Mouse (Mus musculus) limb, embryonic 14.5 days (tissue): ENCODE data around the gene Fam172a. TPM values are rescaled to one million over a fixed set of nuclear protein-coding genes. Genes with fewer than 3 reads are reported as not detected.

Experiments used
- ATAC-seq: fragments of 200-750 bp; cut with Nextera tagmentation; 2 replicates; pipeline ENCODE4 v1.8.0; 2017; ENCODE audit warnings: low read depth, moderate number of reproducible peaks, moderate TSS enrichment; ENCODE audit not compliant: low FRiP score
- DNase-seq: peaks from one replicate; pipeline ENCODE4 v3.0.0-alpha.2; 2015; ENCODE audit warnings: low spot score
- H3K27ac ChIP-seq: fragments of 300-500 bp; sonication (generic); replicated peaks from 2 replicates; pipeline ENCODE4 v1.5.1; 2014; ENCODE audit warnings: low read depth, mild to moderate bottlenecking, low read length, moderate library complexity, mixed read lengths
- H3K27me3 ChIP-seq: fragments of 300-500 bp; sonication (generic); 2 replicates; pipeline ENCODE4 v1.6.1; 2014; ENCODE audit warnings: low read length, mixed read lengths; ENCODE audit not compliant: control insufficient read depth, insufficient read depth
- H3K36me3 ChIP-seq: fragments of 300-500 bp; sonication (generic); 2 replicates; pipeline ENCODE4 v1.6.1; 2014; ENCODE audit warnings: mild to moderate bottlenecking, low read length, moderate library complexity, mixed read lengths; ENCODE audit not compliant: control insufficient read depth, insufficient read depth
- H3K4me1 ChIP-seq: fragments of 300-500 bp; sonication (generic); 2 replicates; pipeline ENCODE4 v1.6.1; 2014; ENCODE audit warnings: antibody characterized with exemption, low read length, mixed read lengths; ENCODE audit not compliant: control insufficient read depth, insufficient read depth
- H3K4me2 ChIP-seq: fragments of 300-500 bp; sonication (generic); replicated peaks from 2 replicates; pipeline ENCODE4 v1.6.1; 2014; ENCODE audit warnings: low read depth, mild to moderate bottlenecking, low read length, moderate library complexity; ENCODE audit not compliant: severe bottlenecking
- H3K4me3 ChIP-seq: fragments of 300-500 bp; sonication (generic); replicated peaks from 2 replicates; pipeline ENCODE4 v1.5.1; 2014; ENCODE audit warnings: low read length
- H3K9ac ChIP-seq: fragments of 300-500 bp; sonication (generic); 2 replicates; pipeline ENCODE4 v1.6.1; 2014; ENCODE audit warnings: mild to moderate bottlenecking, low read depth, low read length, moderate library complexity; ENCODE audit not compliant: severe bottlenecking
- H3K9me3 ChIP-seq: fragments of 300-500 bp; sonication (generic); 2 replicates; pipeline ENCODE4 v1.6.1; 2016; ENCODE audit warnings: low read length; ENCODE audit not compliant: control insufficient read depth
- POLR2A ChIP-seq: fragments of 200-500 bp; IDR thresholded peaks from 2 replicates; pipeline ENCODE4 v1.8.0; 2012; ENCODE audit warnings: inconsistent platforms, mild to moderate bottlenecking, moderate library complexity, borderline replicate concordance; ENCODE audit not compliant: insufficient read depth, insufficient read length; ENCODE audit errors: extremely low read depth
- WGBS: fragments of 180-500 bp; shearing (Covaris S2); extraction: QIAGEN DNeasy Blood & Tissue Kit; methylation state at CpG from one replicate; pipeline ENCODE4 v1.1.7; 2014; 5-methylcytosine and 5-hydroxymethylcytosine counted together
- polyA plus RNA-seq, 2 experiments: library from polyadenylated mRNA; depleted of rRNA in 1 of 2; stranded (reverse) in 1 of 2; unstranded in 1 of 2; fragments of >200 nt; fragmentation: Nextera tagmentation in 1 of 2; extraction: Ambion mirVana in 1 of 2; gene quantifications; 2 replicates each; pipeline versions ENCODE4 v1.2.1 to v1.2.3; 2012 to 2014

Gene Fam172a
- polyA plus RNA-seq, 2 experiments = 11.5 to 32.2 TPM

DNA sequence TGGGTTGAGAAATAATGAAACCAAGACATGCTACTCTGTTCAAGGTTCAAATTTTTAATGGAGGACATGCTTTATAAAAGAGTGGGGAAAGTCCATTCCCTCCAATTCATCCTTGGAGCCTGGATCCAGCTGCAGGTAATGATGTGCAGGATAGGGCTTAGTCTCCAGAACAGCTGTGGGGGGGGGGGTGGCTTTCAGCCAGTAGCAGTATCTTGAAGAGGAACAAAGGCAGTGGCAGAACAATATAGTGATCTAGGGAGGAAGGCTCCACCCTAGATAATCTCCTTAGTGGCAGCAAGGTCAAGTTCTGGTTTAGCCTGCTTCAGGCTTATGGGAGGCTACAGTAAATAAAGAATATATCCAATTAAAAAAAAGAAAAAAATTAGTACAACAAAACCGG lies 108.6 kb downstream of the Fam172a start:
- H3K4me3 ChIP-seq = no peak overlapping the region

GRCm38 (mm10) chr13:77826138-77826537 lies 124.3 kb downstream of the Fam172a start:
- ATAC-seq = no peak
- Histone ChIP-seq H3K9me3 (no peaks in the 10 kb centered on the region), H3K4me2 (no peak overlapping the region), H3K4me1 (no peaks in the 10 kb centered on the region), H3K9ac (no peak overlapping the region), H3K27ac (no peak overlapping the region), H3K4me3 (no peak overlapping the region), H3K36me3 (no peaks in the 10 kb centered on the region), H3K27me3 (no peaks in the 10 kb centered on the region)
- DNase-seq = no peak
- WGBS = 89% methylated on average over 4 of the region's 4 CpGs
- no peak for TF ChIP-seq POLR2A

More for the DNA sequence above, 108.6 kb downstream of the Fam172a start:
- DNase-seq (no peak), ATAC-seq (no peak)
- 82% methylated on average over 1 of the region's 1 CpGs for WGBS
- TF ChIP-seq POLR2A = no peak
- Histone ChIP-seq H3K27me3 (no peaks in the 10 kb centered on the region), H3K9me3 (no peaks in the 10 kb centered on the region; the same call in 1 of the 2 replicates), H3K4me1 (no peaks in the 10 kb centered on the region), H3K4me2 (no peak overlapping the region), H3K27ac (no peak overlapping the region), H3K9ac (no peak overlapping the region), H3K36me3 (no peaks in the 10 kb centered on the region)

- Histone ChIP-seq H3K36me3 (no peaks in the 10 kb centered on the region), H3K9ac (no peak overlapping the region), H3K4me1 (no peaks in the 10 kb centered on the region), H3K4me3 (no peak overlapping the region), H3K9me3 (no peaks in the 10 kb centered on the region), H3K27me3 (no peaks in the 10 kb centered on the region), H3K4me2 (no peak overlapping the region), H3K27ac (no peak overlapping the region)
- TF ChIP-seq POLR2A = no peak
- ATAC-seq (no peak), DNase-seq (no peak)
- WGBS = 94% methylated on average over 2 of the region's 2 CpGs
Observed at GRCm38 (mm10) chr13:77843017-77843654, 141.3 kb downstream of the Fam172a start.

DNA sequence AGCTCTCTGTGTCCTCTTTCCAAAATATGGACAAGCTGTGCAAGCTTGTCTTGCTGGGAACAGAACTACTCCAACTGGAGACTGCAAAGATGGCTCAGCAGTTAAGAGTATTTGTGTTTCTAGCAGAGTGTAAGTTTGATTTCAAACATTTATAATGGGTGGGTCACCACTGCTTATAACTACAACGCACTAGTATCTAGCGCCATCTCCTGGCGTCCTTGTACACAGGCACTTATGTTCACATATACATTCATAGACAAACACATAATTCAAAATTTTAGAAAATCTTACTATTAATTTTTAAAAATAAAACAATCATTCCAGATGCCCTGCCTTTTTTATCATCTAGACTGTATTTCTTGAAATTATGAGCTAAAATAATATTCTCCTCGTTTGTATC lies 147.0 kb downstream of the Fam172a start:
- DNase-seq = no peak
- no peak overlapping the region for H3K4me3 ChIP-seq
- H3K9ac ChIP-seq = no peak overlapping the region
- no peaks in the 10 kb centered on the region for H3K9me3 ChIP-seq
- no peaks in the 10 kb centered on the region for H3K36me3 ChIP-seq
- H3K27ac ChIP-seq = no peak overlapping the region
- no peaks in the 10 kb centered on the region for H3K4me1 ChIP-seq
- ATAC-seq = no peak
- H3K27me3 ChIP-seq = no peaks in the 10 kb centered on the region
- no peak for TF ChIP-seq POLR2A
- WGBS = 73% methylated on average over 4 of the region's 4 CpGs
- H3K4me2 ChIP-seq = no peak overlapping the region

GRCm38 (mm10) chr13:77864804-77865203 lies 163.0 kb downstream of the Fam172a start:
- Histone ChIP-seq H3K36me3 (no peaks in the 10 kb centered on the region), H3K9ac (no peak overlapping the region), H3K27me3 (no peaks in the 10 kb centered on the region), H3K4me3 (no peak overlapping the region), H3K4me1 (no peaks in the 10 kb centered on the region), H3K27ac (no peak overlapping the region), H3K9me3 (no peaks in the 10 kb centered on the region), H3K4me2 (no peak overlapping the region)
- 97% methylated on average over 1 of the region's 1 CpGs for WGBS
- no peak for TF ChIP-seq POLR2A
- no peak for ATAC-seq
- no peak for DNase-seq
